In the genomic region with DNA sequence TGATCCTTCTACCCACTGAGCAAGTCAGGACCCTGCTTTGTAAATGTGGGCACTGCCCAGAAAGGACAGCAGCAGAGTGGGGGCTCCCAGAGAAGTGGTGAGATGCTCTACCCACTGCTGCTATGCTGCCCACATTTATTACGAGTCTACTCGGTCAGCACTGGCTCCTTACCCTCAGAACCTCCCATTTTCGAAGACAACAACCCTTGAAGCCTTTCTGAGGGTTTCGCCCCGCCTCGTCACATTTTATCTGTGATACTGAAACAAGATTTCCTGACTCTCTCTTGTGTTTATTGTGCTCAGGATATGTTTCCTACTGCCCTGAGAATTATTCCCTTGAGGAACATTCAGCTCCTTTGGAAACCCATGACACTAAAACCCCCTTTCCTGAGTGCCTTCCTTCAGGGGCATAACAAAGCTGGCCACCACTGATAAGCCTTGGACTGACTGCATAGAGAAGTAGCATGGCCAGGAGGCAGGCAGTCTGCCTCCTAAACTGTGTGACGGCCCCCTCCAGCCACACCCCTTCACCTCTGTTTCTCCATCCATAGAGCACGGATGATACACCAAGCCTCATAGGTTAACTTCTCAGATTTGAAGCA, we compare ENCODE assay signal across 8 mouse cellular contexts. TPM values are rescaled to one million over a fixed set of nuclear protein-coding genes. Genes with fewer than 3 reads are reported as not detected.
DNase-seq lines count a peak whose midpoint lies in the region; ATAC-seq and TF ChIP-seq lines count a peak whose summit lies in the region.

No protein-coding gene starts in this region.

- peak overlapping the region; percentile 56; the same call in 1 of the 2 replicates for H3K27ac ChIP-seq in forebrain, embryonic 10.5 days
- H3K27ac ChIP-seq in forebrain, embryonic 15.5 days (replicated peaks): no peak overlapping the region; the same call in 1 of the 2 replicates
- H3K27ac ChIP-seq in layer of hippocampus, adult 2 months: peak overlapping the region; percentile 78
- H3K27ac ChIP-seq in liver, embryonic 15.5 days (replicated peaks): 0 out of 2 replicates have a peak overlapping the region, but pooled peaks have one; percentile 30
- peak overlapping the region; percentile 33 for H3K27ac ChIP-seq in neural tube, embryonic 15.5 days (replicated peaks)

- H3K4me3 ChIP-seq in forebrain, embryonic 10.5 days: no peak overlapping the region
- no peak overlapping the region for H3K4me3 ChIP-seq in forebrain, embryonic 15.5 days
- no peak overlapping the region for H3K4me3 ChIP-seq in layer of hippocampus, adult 2 months
- H3K4me3 ChIP-seq in liver, embryonic 15.5 days (replicated peaks): 0 out of 2 replicates have a peak overlapping the region, but pooled peaks have one; percentile 2
- H3K4me3 ChIP-seq in neural tube, embryonic 15.5 days (replicated peaks): no peak overlapping the region

- WGBS in forebrain, embryonic 10.5 days: 77% methylated on average over 8 of the region's 8 CpGs
- WGBS in forebrain, embryonic 15.5 days: 74% methylated on average over 8 of the region's 8 CpGs
- 23% methylated on average over 8 of the region's 8 CpGs for WGBS in liver, embryonic 15.5 days (ENCODE audit: insufficient replicate concordance)
- WGBS in neural tube, embryonic 15.5 days: 60% methylated on average over 8 of the region's 8 CpGs

- no peak for ATAC-seq in forebrain, embryonic 15.5 days (replicated peaks)
- ATAC-seq in liver, embryonic 15.5 days (ENCODE audit: insufficient read depth): peak; percentile 80
- peak; percentile 16; the same call in 1 of the 2 replicates for ATAC-seq in neural tube, embryonic 15.5 days (ENCODE audit: low FRiP score)

- DNase-seq in forebrain, embryonic 10.5 days (ENCODE audit: extremely low spot score, low spot score): no peak
- no peak for DNase-seq in layer of hippocampus, adult 2 months (ENCODE audit: low spot score in 2 of 2)
- DNase-seq in layer of hippocampus, adult 9-11 months: no peak
- no peak for DNase-seq in ovary, postnatal 36 days (ENCODE audit: low spot score)
- DNase-seq in adrenal gland, postnatal 14 days: no peak

- H3K27me3 ChIP-seq in forebrain, embryonic 10.5 days (ENCODE audit: poor library complexity, severe bottlenecking): no peaks in the 10 kb centered on the region
- no peaks in the 10 kb centered on the region for H3K27me3 ChIP-seq in forebrain, embryonic 15.5 days
- H3K27me3 ChIP-seq in liver, embryonic 15.5 days: no peaks in the 10 kb centered on the region
- H3K27me3 ChIP-seq in neural tube, embryonic 15.5 days (replicated peaks): no peaks in the 10 kb centered on the region

- H3K9ac ChIP-seq in forebrain, embryonic 15.5 days (replicated peaks): no peak overlapping the region
- no peak overlapping the region for H3K9ac ChIP-seq in liver, embryonic 15.5 days
- no peak overlapping the region for H3K9ac ChIP-seq in neural tube, embryonic 15.5 days (replicated peaks)

- H3K4me2 ChIP-seq in forebrain, embryonic 15.5 days (replicated peaks): no peak overlapping the region
- peak overlapping the region; percentile 50 for H3K4me2 ChIP-seq in liver, embryonic 15.5 days
- H3K4me2 ChIP-seq in neural tube, embryonic 15.5 days: no peak overlapping the region

- no peak for TF ChIP-seq CTCF in layer of hippocampus, adult 2 months (conservative IDR thresholded peaks at IDR 0.05)

- H3K9me3 ChIP-seq in forebrain, embryonic 10.5 days: 0 out of 2 replicates have a peak, but pooled peaks cover 4% of the 10 kb centered on the region
- H3K9me3 ChIP-seq in forebrain, embryonic 15.5 days: no peaks in the 10 kb centered on the region
- no peaks in the 10 kb centered on the region for H3K9me3 ChIP-seq in liver, embryonic 15.5 days (replicated peaks)
- no peaks in the 10 kb centered on the region for H3K9me3 ChIP-seq in neural tube, embryonic 15.5 days (replicated peaks)

- H3K36me3 ChIP-seq in forebrain, embryonic 10.5 days (replicated peaks): peaks cover 3% of the 10 kb centered on the region
- no peaks in the 10 kb centered on the region for H3K36me3 ChIP-seq in forebrain, embryonic 15.5 days
- peaks cover 5% of the 10 kb centered on the region for H3K36me3 ChIP-seq in liver, embryonic 15.5 days (replicated peaks)
- peaks cover 3% of the 10 kb centered on the region; the same call in 1 of the 2 replicates for H3K36me3 ChIP-seq in neural tube, embryonic 15.5 days

- H3K4me1 ChIP-seq in forebrain, embryonic 10.5 days: peaks cover 34% of the 10 kb centered on the region
- H3K4me1 ChIP-seq in forebrain, embryonic 15.5 days: peaks cover 44% of the 10 kb centered on the region
- peaks cover 50% of the 10 kb centered on the region for H3K4me1 ChIP-seq in liver, embryonic 15.5 days (replicated peaks)
- peaks cover 63% of the 10 kb centered on the region for H3K4me1 ChIP-seq in neural tube, embryonic 15.5 days

RNA-seq across cellular contexts. Expression of a gene that starts 24.6 kb away (rescaled TPM):
- polyA plus RNA-seq in forebrain, embryonic 10.5 days (2016; fragmentation: Nextera tagmentation; extraction: Ambion mirVana): 36.3 and 39.0 TPM in 2 replicates
- polyA plus RNA-seq in forebrain, embryonic 15.5 days (2015; fragmentation: Nextera tagmentation; extraction: Ambion mirVana): 111 and 118 TPM in 2 replicates
- 100 to 1,000 TPM; 222 to 229 TPM for total RNA-seq in layer of hippocampus, adult 2 months (2021)
- 34.9 and 36.7 TPM in 2 replicates for polyA plus RNA-seq in liver, embryonic 15.5 days (2015; fragmentation: Nextera tagmentation; extraction: Ambion mirVana)
- polyA plus RNA-seq in neural tube, embryonic 15.5 days (2015; fragmentation: Nextera tagmentation; extraction: Ambion mirVana): 94.7 and 103 TPM in 2 replicates
- total RNA-seq in adrenal gland, postnatal 14 days (2021): 157 and 159 TPM in 2 replicates
